ENCODE assay signal across 8 mouse cellular contexts in genomic region chr14:118474226-118475099, GRCm38 (mm10).
DNase-seq lines count a peak whose midpoint lies in the region; ATAC-seq and TF ChIP-seq lines count a peak whose summit lies in the region.

No protein-coding gene starts in this region.

- no peaks in the 10 kb centered on the region for H3K36me3 ChIP-seq in neural tube, embryonic 14.5 days (ENCODE audit: control insufficient read depth, insufficient read depth, low read length)

- H3K9ac ChIP-seq in neural tube, embryonic 14.5 days (replicated peaks; ENCODE audit: low read depth, low read length) = peak overlapping the region; percentile 33

- peak; percentile 50; the same call in 1 of the 2 replicates for ATAC-seq in neural tube, embryonic 14.5 days (ENCODE audit: low read depth)

- peak overlapping the region; percentile 44; the same call in 1 of the 2 replicates for H3K27ac ChIP-seq in layer of hippocampus, adult 2 months
- no peak overlapping the region for H3K27ac ChIP-seq in neural tube, embryonic 14.5 days (ENCODE audit: low read depth, low read length)

- WGBS in neural tube, embryonic 14.5 days = 17% methylated on average over 26 of the region's 26 CpGs

- H3K27me3 ChIP-seq in neural tube, embryonic 14.5 days (ENCODE audit: control insufficient read depth, insufficient read depth, low read length) = peaks cover 8% of the 10 kb centered on the region; the same call in 1 of the 2 replicates

- H3K4me2 ChIP-seq in neural tube, embryonic 14.5 days (ENCODE audit: low read depth, low read length) = peak overlapping the region; percentile 96

- peak; percentile 71 for DNase-seq in heart, adult 11 months
- no peak for DNase-seq in heart, adult 18-20 months
- peak; percentile 6 for DNase-seq in right cerebral cortex, postnatal 25 days
- DNase-seq in right cerebral cortex, postnatal 14 days = no peak
- DNase-seq in layer of hippocampus, adult 2 months (ENCODE audit: low spot score in 2 of 2) = peak; percentile 32 to 40
- no peak for DNase-seq in spleen, postnatal 4 days (ENCODE audit: low spot score in 2 of 2)
- no peak for DNase-seq in gastrocnemius, postnatal 25 days

- peak overlapping the region; percentile 59 for H3K4me3 ChIP-seq in layer of hippocampus, adult 2 months
- H3K4me3 ChIP-seq in neural tube, embryonic 14.5 days (ENCODE audit: low read depth, low read length) = peak overlapping the region; percentile 47

- H3K9me3 ChIP-seq in neural tube, embryonic 14.5 days (ENCODE audit: control insufficient read depth, low read length) = no peaks in the 10 kb centered on the region

- peak; percentile 58 for TF ChIP-seq CTCF in layer of hippocampus, adult 2 months (conservative IDR thresholded peaks at IDR 0.05)

- H3K4me1 ChIP-seq in neural tube, embryonic 14.5 days (ENCODE audit: control insufficient read depth, insufficient read depth, low read length) = peaks cover 10% of the 10 kb centered on the region

Comparison
In these comparisons a context has a peak if more than half of its experiments do, and no peak if none do; other contexts are left out.
1. DNase-seq: peak in heart, adult 11 months (single experiment), right cerebral cortex, postnatal 25 days (single experiment) and layer of hippocampus, adult 2 months (2 of 2); none in heart, adult 18-20 months (0 of 2), right cerebral cortex, postnatal 14 days (single experiment), spleen, postnatal 4 days (0 of 2) and gastrocnemius, postnatal 25 days (single experiment).